Mouse (Mus musculus) CD4-positive naive resting alpha-beta T cell, adult 57 days (primary cell): ENCODE results near the gene Vnn1. TPM values are rescaled to one million over a fixed set of nuclear protein-coding genes. Genes with fewer than 3 reads are reported as not detected.

ENCODE experiments used
- total RNA-seq: library from RNA; stranded (reverse); gene quantifications from one replicate; pipeline ENCODE4 v1.2.4, GENCODE M21; 2023

Vnn1 gene
- not detected for total RNA-seq

GRCm38 (mm10) chr10:23894601-23895349, at the start of gene Vnn1:
Gene Vnn1, plus strand, starts transcription at chr10:23894688.

GRCm38 (mm10) chr10:23851228-23851912, 43.1 kb upstream of the Vnn1 start, which contains the start of gene Vnn3:
Gene Vnn3, plus strand, starts transcription at chr10:23851462.

GRCm38 (mm10) chr10:23920056-23920455, 25.6 kb downstream of the Vnn1 start, which contains the start of gene Taar1:
Gene Taar1, plus strand, starts transcription at chr10:23920356.

GRCm38 (mm10) chr10:23938312-23938711, 43.8 kb downstream of the Vnn1 start, which contains the start of gene Taar2:
Gene Taar2, plus strand, starts transcription at chr10:23938572.

GRCm38 (mm10) chr10:23949508-23950005, 55.1 kb downstream of the Vnn1 start, which contains the start of gene Taar3:
Gene Taar3, plus strand, starts transcription at chr10:23949558.

Other genes starting within 250 kb of the Vnn1 start
- 889 TPM for gene Rps12, start 107.4 kb upstream of the Vnn1 start, total RNA-seq
- not detected for gene Slc18b1, start 97.7 kb upstream of the Vnn1 start, total RNA-seq
- 0.53 TPM for gene Vnn3, start 43.2 kb upstream of the Vnn1 start, total RNA-seq
- gene Taar1, start 25.7 kb downstream of the Vnn1 start, total RNA-seq = not detected
- not detected for gene Taar2, start 43.9 kb downstream of the Vnn1 start, total RNA-seq
- gene Taar3, start 54.9 kb downstream of the Vnn1 start, total RNA-seq = not detected
- gene Taar4, start 65.8 kb downstream of the Vnn1 start, total RNA-seq = not detected
- not detected for gene Taar5, start 76.0 kb downstream of the Vnn1 start, total RNA-seq
- gene Taar6, start 91.0 kb downstream of the Vnn1 start, total RNA-seq = not detected
- not detected for gene Taar7a, start 98.8 kb downstream of the Vnn1 start, total RNA-seq
- not detected for gene Taar7b, start 105.3 kb downstream of the Vnn1 start, total RNA-seq
- gene Taar7d, start 132.5 kb downstream of the Vnn1 start, total RNA-seq = not detected
- gene Taar7e, start 142.9 kb downstream of the Vnn1 start, total RNA-seq = not detected
- gene Taar7f, start 154.8 kb downstream of the Vnn1 start, total RNA-seq = not detected
- gene Taar8a, start 181.8 kb downstream of the Vnn1 start, total RNA-seq = not detected
- not detected for gene Taar8b, start 197.6 kb downstream of the Vnn1 start, total RNA-seq
- gene Taar8c, start 207.2 kb downstream of the Vnn1 start, total RNA-seq = not detected
- not detected for gene Taar9, start 214.8 kb downstream of the Vnn1 start, total RNA-seq